Mouse (Mus musculus) liver, embryonic 14.5 days (tissue): ENCODE results near the gene Sec23b.

Experiments
- CTCF ChIP-seq: IDR thresholded peaks from 2 replicates; pipeline ENCODE4 v1.5.1; 2016; ENCODE audit warnings: antibody characterized with exemption, low read depth, control low read depth
- EP300 ChIP-seq: IDR thresholded peaks from 2 replicates; pipeline ENCODE4 v1.6.1; 2016; ENCODE audit warnings: antibody characterized with exemption, low read depth

GRCm38 (mm10) chr2:144598006-144598405 is 42.0 kb downstream of the Sec23b start:
- TF ChIP-seq EP300, result no peak
- no peak for TF ChIP-seq CTCF
